ENCODE assay signal across 13 mouse cellular contexts in the genomic region with DNA sequence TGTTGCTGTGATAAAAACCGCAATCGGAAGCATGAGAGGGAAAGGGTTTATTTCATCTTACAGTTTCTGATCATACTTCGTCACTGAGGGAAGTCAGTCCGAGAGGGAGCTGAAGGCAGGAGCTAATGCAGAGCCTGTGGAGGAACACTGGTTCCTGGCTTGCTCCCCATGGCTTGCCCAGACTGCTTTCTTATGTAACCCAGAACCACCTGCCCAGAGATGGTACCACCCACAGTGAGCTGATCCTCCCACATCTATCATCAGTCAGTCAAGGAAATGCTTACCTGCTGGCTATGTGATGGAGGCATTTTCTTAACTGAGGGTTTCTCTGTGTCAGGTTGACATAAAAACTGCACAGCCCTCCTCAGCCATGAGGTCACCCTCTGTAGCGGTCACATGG.
"Had no signal": no experiment of that assay in that cellular context is flagged by ENCODE, and none has a peak within 500 bp of the region (broad histone marks: within the 10 kb centered on the region; RNA-seq: fewer than 3 reads in every experiment).

No protein-coding gene starts in this region.

- ATAC-seq: hindbrain, postnatal 0 days; intestine, embryonic 16.5 days had no signal

- DNase-seq: gastrocnemius, postnatal 14 days; gastrocnemius, postnatal 36 days; heart, adult 11 months; heart, postnatal 14 days; heart, postnatal 36 days; kidney, adult 11 months; kidney, adult 2 months; kidney, adult 9 months; kidney, postnatal 4 days; liver; liver, embryonic 13.5 days had no signal
